Mouse (Mus musculus): ENCODE measurements around the gene N4bp2. TPM values are rescaled to one million over a fixed set of nuclear protein-coding genes. Genes with fewer than 3 reads are reported as not detected.

Gene N4bp2
- polyA plus RNA-seq, 1 experiment from 2014 or later, result 12.0 TPM

- H3K36me3 ChIP-seq (ENCODE audit: control insufficient read depth, insufficient read depth, low read length), result no peaks in the 10 kb centered on the region
- H3K9ac ChIP-seq (ENCODE audit: low read depth, low read length), result no peak overlapping the region
- H3K4me1 ChIP-seq (ENCODE audit: control insufficient read depth, insufficient read depth, low read depth, low read length), result no peaks in the 10 kb centered on the region
- H3K4me2 ChIP-seq (ENCODE audit: low read length), result no peak overlapping the region
- H3K27me3 ChIP-seq (replicated peaks; ENCODE audit: control insufficient read depth, insufficient read depth, low read length), result no peaks in the 10 kb centered on the region
- 94% methylated on average over 7 of the region's 7 CpGs for WGBS
- no peak for ATAC-seq
- no peaks in the 10 kb centered on the region for H3K9me3 ChIP-seq (ENCODE audit: control insufficient read depth, low read length)
- H3K27ac ChIP-seq (ENCODE audit: low read depth, low read length), result no peak overlapping the region
- no peak overlapping the region for H3K4me3 ChIP-seq (ENCODE audit: low read length)
Observed at GRCm38 (mm10) chr5:65875269-65875668, 111.9 kb downstream of the N4bp2 start.

- no peaks in the 10 kb centered on the region for H3K27me3 ChIP-seq (replicated peaks; ENCODE audit: control insufficient read depth, insufficient read depth, low read length)
- no peak overlapping the region for H3K4me3 ChIP-seq (ENCODE audit: low read length)
- no peak overlapping the region for H3K27ac ChIP-seq (ENCODE audit: low read depth, low read length)
- H3K9ac ChIP-seq (ENCODE audit: low read depth, low read length), result no peak overlapping the region
- no peaks in the 10 kb centered on the region for H3K36me3 ChIP-seq (ENCODE audit: control insufficient read depth, insufficient read depth, low read length)
- 69% methylated on average over 3 of the region's 3 CpGs for WGBS
- H3K4me1 ChIP-seq (ENCODE audit: control insufficient read depth, insufficient read depth, low read depth, low read length), result no peaks in the 10 kb centered on the region
- no peaks in the 10 kb centered on the region for H3K9me3 ChIP-seq (ENCODE audit: control insufficient read depth, low read length)
- H3K4me2 ChIP-seq (ENCODE audit: low read length), result no peak overlapping the region
- ATAC-seq, result no peak
Observed at GRCm38 (mm10) chr5:65878367-65878766, 115.0 kb downstream of the N4bp2 start.

Other genes starting within 250 kb of the N4bp2 start
- gene Smim14, start 226.3 kb upstream of the N4bp2 start, polyA plus RNA-seq (2015; fragmentation: Nextera tagmentation; extraction: Ambion mirVana), result 197 and 207 TPM in 2 replicates
- gene Ube2k, start 226.3 kb upstream of the N4bp2 start, polyA plus RNA-seq (2015; fragmentation: Nextera tagmentation; extraction: Ambion mirVana), result 183 and 199 TPM in 2 replicates
- gene Pds5a, start 65.2 kb upstream of the N4bp2 start, polyA plus RNA-seq (2015; fragmentation: Nextera tagmentation; extraction: Ambion mirVana), result 27.7 and 35.0 TPM in 2 replicates
- gene Rhoh, start 97.7 kb downstream of the N4bp2 start, polyA plus RNA-seq (2015; fragmentation: Nextera tagmentation; extraction: Ambion mirVana), result 0.40 and 0.80 TPM in 2 replicates
- gene Chrna9, start 171.4 kb downstream of the N4bp2 start, polyA plus RNA-seq (2015; fragmentation: Nextera tagmentation; extraction: Ambion mirVana), result not detected in 2 replicates
- 0.12 and 0.14 TPM in 2 replicates for gene 9130230L23Rik, start 240.8 kb downstream of the N4bp2 start, polyA plus RNA-seq (2015; fragmentation: Nextera tagmentation; extraction: Ambion mirVana)

Measured in hindbrain, embryonic 16.5 days (tissue).